Mouse (Mus musculus) hindbrain, embryonic 15.5 days (tissue): ENCODE results near the gene Ramac. TPM values are rescaled to one million over a fixed set of nuclear protein-coding genes. Genes with fewer than 3 reads are reported as not detected.

Experiments
- ATAC-seq: fragments of 200-750 bp; cut with Nextera tagmentation; 2 replicates; pipeline ENCODE4 v1.8.0; 2017; ENCODE audit warnings: low read depth, moderate number of reproducible peaks, moderate TSS enrichment; ENCODE audit not compliant: low FRiP score
- H3K27ac ChIP-seq: fragments of 300-500 bp; sonication (generic); replicated peaks from 2 replicates; pipeline ENCODE4 v1.5.1; 2015; ENCODE audit warnings: mild to moderate bottlenecking, inconsistent platforms
- H3K27me3 ChIP-seq: fragments of 300-500 bp; sonication (generic); 2 replicates; pipeline ENCODE4 v1.6.1; 2015; ENCODE audit warnings: control low read depth, inconsistent platforms
- H3K36me3 ChIP-seq: fragments of 300-500 bp; sonication (generic); 2 replicates; pipeline ENCODE4 v1.6.1; 2015; ENCODE audit warnings: control low read depth, inconsistent platforms
- H3K4me1 ChIP-seq: fragments of 300-500 bp; sonication (generic); replicated peaks from 2 replicates; pipeline ENCODE4 v1.6.1; 2015; ENCODE audit warnings: control low read depth, inconsistent platforms
- H3K4me2 ChIP-seq: fragments of 300-500 bp; sonication (generic); 2 replicates; pipeline ENCODE4 v1.6.1; 2015; ENCODE audit warnings: moderate library complexity, mild to moderate bottlenecking, inconsistent platforms
- H3K4me3 ChIP-seq: fragments of 300-500 bp; sonication (generic); 2 replicates; pipeline ENCODE4 v1.5.1; 2015; ENCODE audit warnings: mild to moderate bottlenecking, inconsistent platforms
- H3K9ac ChIP-seq: fragments of 300-500 bp; sonication (generic); 2 replicates; pipeline ENCODE4 v1.6.1; 2015; ENCODE audit warnings: inconsistent platforms
- H3K9me3 ChIP-seq: fragments of 300-500 bp; sonication (generic); 2 replicates; pipeline ENCODE4 v1.6.1; 2016; ENCODE audit warnings: control low read depth, inconsistent platforms
- WGBS: fragments of 180-500 bp; shearing (Covaris S2); methylation state at CpG from one replicate; pipeline ENCODE4 v1.1.7; 2015; 5-methylcytosine and 5-hydroxymethylcytosine counted together
- polyA plus RNA-seq: library from polyadenylated mRNA; unstranded; fragments of >200 nt; fragmentation: Nextera tagmentation; extraction: Ambion mirVana; gene quantifications from 2 replicates; pipeline ENCODE4 v1.2.1, GENCODE M21; 2015

Ramac gene
- polyA plus RNA-seq, 1 experiment from 2014 or later, result 129 TPM

- H3K4me3 ChIP-seq, result no peak overlapping the region
- WGBS, result 71% methylated on average over 9 of the region's 9 CpGs
- H3K4me1 ChIP-seq, result no peaks in the 10 kb centered on the region
- no peak overlapping the region for H3K4me2 ChIP-seq
- no peaks in the 10 kb centered on the region for H3K27me3 ChIP-seq
- no peak for ATAC-seq
- H3K36me3 ChIP-seq, result no peaks in the 10 kb centered on the region
- no peak overlapping the region for H3K27ac ChIP-seq
- H3K9me3 ChIP-seq, result no peaks in the 10 kb centered on the region
- H3K9ac ChIP-seq, result no peak overlapping the region
These were observed 27.3 kb upstream of the Ramac start for GRCm38 (mm10) chr7:81735300-81736048.

GRCm38 (mm10) chr7:81738720-81739385 lies 23.9 kb upstream of the Ramac start:
- no peaks in the 10 kb centered on the region for H3K4me1 ChIP-seq
- ATAC-seq, result no peak
- 84% methylated on average over 8 of the region's 8 CpGs for WGBS
- no peaks in the 10 kb centered on the region for H3K36me3 ChIP-seq
- H3K9ac ChIP-seq, result no peak overlapping the region
- no peak overlapping the region for H3K4me3 ChIP-seq
- H3K27me3 ChIP-seq, result no peaks in the 10 kb centered on the region
- no peaks in the 10 kb centered on the region for H3K9me3 ChIP-seq
- no peak overlapping the region for H3K4me2 ChIP-seq
- H3K27ac ChIP-seq, result no peak overlapping the region

- Histone ChIP-seq H3K27me3 (no peaks in the 10 kb centered on the region), H3K36me3 (no peaks in the 10 kb centered on the region), H3K9ac (no peak overlapping the region), H3K27ac (no peak overlapping the region), H3K4me1 (no peaks in the 10 kb centered on the region), H3K4me2 (no peak overlapping the region), H3K9me3 (no peaks in the 10 kb centered on the region), H3K4me3 (no peak overlapping the region)
- 93% methylated on average over 7 of the region's 7 CpGs for WGBS
- no peak for ATAC-seq
These were observed 22.7 kb upstream of the Ramac start for GRCm38 (mm10) chr7:81740010-81740409.

- Histone ChIP-seq H3K36me3 (no peaks in the 10 kb centered on the region), H3K4me3 (no peak overlapping the region), H3K9ac (no peak overlapping the region), H3K27me3 (no peaks in the 10 kb centered on the region), H3K4me2 (no peak overlapping the region), H3K27ac (no peak overlapping the region), H3K9me3 (no peaks in the 10 kb centered on the region), H3K4me1 (no peaks in the 10 kb centered on the region)
- 83% methylated on average over 4 of the region's 4 CpGs for WGBS
- no peak for ATAC-seq
These were observed 18.6 kb upstream of the Ramac start for GRCm38 (mm10) chr7:81744145-81744544.

- WGBS, result 94% methylated on average over 3 of the region's 3 CpGs
- Histone ChIP-seq H3K27me3 (no peaks in the 10 kb centered on the region), H3K4me1 (no peaks in the 10 kb centered on the region), H3K9ac (no peak overlapping the region), H3K4me3 (no peak overlapping the region), H3K27ac (no peak overlapping the region), H3K4me2 (no peak overlapping the region), H3K36me3 (no peaks in the 10 kb centered on the region), H3K9me3 (no peaks in the 10 kb centered on the region)
- ATAC-seq, result no peak
These were observed 14.8 kb upstream of the Ramac start for GRCm38 (mm10) chr7:81747956-81748355.

- Histone ChIP-seq H3K4me3 (peak overlapping the region; percentile 100), H3K9ac (peak overlapping the region; percentile 89), H3K27ac (peak overlapping the region; percentile 92), H3K36me3 (no peaks in the 10 kb centered on the region), H3K4me2 (peak overlapping the region; percentile 92), H3K27me3 (no peaks in the 10 kb centered on the region), H3K4me1 (peaks cover 27% of the 10 kb centered on the region), H3K9me3 (no peaks in the 10 kb centered on the region)
- peak; percentile 85 for ATAC-seq
- 2% methylated on average over 52 of the region's 60 CpGs for WGBS
These were observed 553 bp downstream of the Ramac start for GRCm38 (mm10) chr7:81763110-81763845.

GRCm38 (mm10) chr7:81772786-81773539 lies 10.2 kb downstream of the Ramac start:
- H3K4me3 ChIP-seq, result no peak overlapping the region
- H3K9me3 ChIP-seq, result no peaks in the 10 kb centered on the region
- no peaks in the 10 kb centered on the region for H3K4me1 ChIP-seq
- H3K27ac ChIP-seq, result no peak overlapping the region
- 78% methylated on average over 10 of the region's 10 CpGs for WGBS
- no peak; the same call in 1 of the 2 replicates for ATAC-seq
- H3K27me3 ChIP-seq, result no peaks in the 10 kb centered on the region
- no peak overlapping the region for H3K4me2 ChIP-seq
- H3K9ac ChIP-seq, result no peak overlapping the region
- peaks cover 6% of the 10 kb centered on the region; the same call in 1 of the 2 replicates for H3K36me3 ChIP-seq

GRCm38 (mm10) chr7:81775325-81775724 lies 12.6 kb downstream of the Ramac start:
- Histone ChIP-seq H3K36me3 (peaks cover 15% of the 10 kb centered on the region), H3K4me3 (no peak overlapping the region), H3K9me3 (no peaks in the 10 kb centered on the region), H3K27me3 (no peaks in the 10 kb centered on the region), H3K4me2 (no peak overlapping the region), H3K9ac (no peak overlapping the region), H3K4me1 (no peaks in the 10 kb centered on the region), H3K27ac (no peak overlapping the region)
- WGBS, result 53% methylated on average over 5 of the region's 5 CpGs
- no peak for ATAC-seq

- Histone ChIP-seq H3K27ac (no peak overlapping the region), H3K27me3 (no peaks in the 10 kb centered on the region)
- no peak; the same call in 1 of the 2 replicates for ATAC-seq
These were observed 15.0 kb downstream of the Ramac start for GRCm38 (mm10) chr7:81777667-81778218.

GRCm38 (mm10) chr7:81788536-81788935 lies 25.8 kb downstream of the Ramac start:
- H3K36me3 ChIP-seq, result peaks cover 22% of the 10 kb centered on the region
- no peaks in the 10 kb centered on the region for H3K9me3 ChIP-seq
- ATAC-seq, result peak; percentile 23; the same call in 1 of the 2 replicates
- H3K27ac ChIP-seq, result peak overlapping the region; percentile 99
- H3K27me3 ChIP-seq, result no peaks in the 10 kb centered on the region
- 5% methylated on average over 5 of the region's 5 CpGs for WGBS
- H3K4me3 ChIP-seq, result peak overlapping the region; percentile 62
- H3K4me1 ChIP-seq, result peaks cover 16% of the 10 kb centered on the region
- H3K4me2 ChIP-seq, result peak overlapping the region; percentile 80
- H3K9ac ChIP-seq, result peak overlapping the region; percentile 84

More at GRCm38 (mm10) chr7:81777667-81778218, 15.0 kb downstream of the Ramac start:
- Histone ChIP-seq H3K36me3 (peaks cover 34% of the 10 kb centered on the region), H3K9ac (no peak overlapping the region), H3K4me3 (no peak overlapping the region), H3K9me3 (no peaks in the 10 kb centered on the region), H3K4me2 (no peak overlapping the region), H3K4me1 (no peaks in the 10 kb centered on the region)
- WGBS, result 69% methylated on average over 10 of the region's 10 CpGs

- Histone ChIP-seq H3K4me2 (peak within 1 kb of the TSS; percentile 80), H3K27ac (peak within 1 kb of the TSS; percentile 99)
- WGBS, result under 1% methylated on average over 38 of the region's 38 CpGs
These were observed 26.5 kb downstream of the Ramac start, which contains the start of gene 3110040N11Rik for GRCm38 (mm10) chr7:81789095-81789757. Gene 3110040N11Rik (minus strand): TSS chr7:81789478.

More at GRCm38 (mm10) chr7:81789095-81789757, 26.5 kb downstream of the Ramac start, which contains the start of gene 3110040N11Rik:
- H3K9me3 ChIP-seq, result no peaks in the 10 kb centered on the region
- H3K9ac ChIP-seq, result peak within 1 kb of the TSS; percentile 84
- peaks cover 16% of the 10 kb centered on the region for H3K4me1 ChIP-seq
- H3K27me3 ChIP-seq, result no peaks in the 10 kb centered on the region
- H3K36me3 ChIP-seq, result peaks cover 26% of the 10 kb centered on the region
- ATAC-seq, result peak; percentile 97
- peak within 1 kb of the TSS; percentile 62 for H3K4me3 ChIP-seq
